Mouse (Mus musculus): Measurements from ENCODE around the gene Gfer.

- TF ChIP-seq POLR2A (IDR thresholded peaks at IDR 0.05; ENCODE audit: borderline replicate concordance, extremely low read depth, insufficient read depth, insufficient read length, poor library complexity, severe bottlenecking) (no peak), CTCF (IDR thresholded peaks at IDR 0.05; ENCODE audit: borderline replicate concordance, extremely low read depth, insufficient read depth, insufficient read length) (no peak)
Observed at GRCm38 (mm10) chr17:24727618-24728017, 31.7 kb upstream of the Gfer start, which contains the start of gene Rpl3l.
